Mouse (Mus musculus) brain, embryonic 18.5 days (tissue): ENCODE data around the gene Nsd1.
"Not testable (repeated sequence)": the region's sequence is repeated elsewhere in the genome, so short reads cannot be mapped to it uniquely, and the experiment has no call there.

Source experiments
- DNase-seq: peaks from one replicate; pipeline ENCODE4 v3.0.0-alpha.2; 2012; ENCODE audit warnings: low read depth, low spot score

The Nsd1 gene

GRCm38 (mm10) chr13:55190121-55190868 is 19.3 kb upstream of the Nsd1 start:
- DNase-seq, result peak; percentile 91

DNA sequence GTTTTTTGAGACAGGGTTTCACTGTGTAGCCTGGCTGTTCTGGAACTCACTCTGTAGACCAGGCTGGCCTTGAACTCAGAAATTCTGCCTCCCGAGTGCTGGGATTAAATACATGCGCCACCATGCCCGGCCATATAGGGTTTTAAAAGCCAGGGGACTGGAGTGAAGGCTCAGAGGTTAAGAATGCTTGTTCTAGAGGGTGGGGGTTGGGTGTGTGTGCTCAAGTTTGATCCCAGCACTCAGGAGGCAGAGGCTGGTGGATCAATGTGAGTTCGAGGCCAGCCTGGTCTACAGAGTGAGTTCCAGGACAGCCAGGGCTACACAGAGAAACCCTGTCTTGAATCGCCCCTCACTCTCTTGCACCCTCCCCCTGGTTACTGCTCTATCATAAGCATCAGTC is 18.0 kb upstream of the Nsd1 start:
- no peak for DNase-seq

DNA sequence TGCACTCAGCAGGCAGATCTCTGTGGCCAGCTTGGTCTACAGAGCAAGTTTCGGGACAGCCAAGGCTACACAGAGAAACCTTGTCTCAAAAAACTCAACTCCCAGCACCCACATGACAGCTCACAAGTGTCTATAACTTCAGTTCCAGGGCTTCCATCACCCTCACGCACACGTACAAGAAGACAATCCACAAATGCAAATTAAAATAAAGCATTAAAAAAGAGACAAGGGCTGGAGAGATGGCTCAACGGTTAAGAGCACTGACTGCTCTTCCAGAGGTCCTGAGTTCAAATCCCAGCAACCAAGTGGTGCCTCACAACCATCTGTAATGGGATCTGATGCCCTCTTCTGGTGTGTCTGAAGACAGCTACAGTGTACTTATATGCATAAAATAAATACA is 6.8 kb upstream of the Nsd1 start:
- not testable (repeated sequence) for DNase-seq

- no peak for DNase-seq
Measured at GRCm38 (mm10) chr13:55203740-55204139, 5.8 kb upstream of the Nsd1 start.

DNA sequence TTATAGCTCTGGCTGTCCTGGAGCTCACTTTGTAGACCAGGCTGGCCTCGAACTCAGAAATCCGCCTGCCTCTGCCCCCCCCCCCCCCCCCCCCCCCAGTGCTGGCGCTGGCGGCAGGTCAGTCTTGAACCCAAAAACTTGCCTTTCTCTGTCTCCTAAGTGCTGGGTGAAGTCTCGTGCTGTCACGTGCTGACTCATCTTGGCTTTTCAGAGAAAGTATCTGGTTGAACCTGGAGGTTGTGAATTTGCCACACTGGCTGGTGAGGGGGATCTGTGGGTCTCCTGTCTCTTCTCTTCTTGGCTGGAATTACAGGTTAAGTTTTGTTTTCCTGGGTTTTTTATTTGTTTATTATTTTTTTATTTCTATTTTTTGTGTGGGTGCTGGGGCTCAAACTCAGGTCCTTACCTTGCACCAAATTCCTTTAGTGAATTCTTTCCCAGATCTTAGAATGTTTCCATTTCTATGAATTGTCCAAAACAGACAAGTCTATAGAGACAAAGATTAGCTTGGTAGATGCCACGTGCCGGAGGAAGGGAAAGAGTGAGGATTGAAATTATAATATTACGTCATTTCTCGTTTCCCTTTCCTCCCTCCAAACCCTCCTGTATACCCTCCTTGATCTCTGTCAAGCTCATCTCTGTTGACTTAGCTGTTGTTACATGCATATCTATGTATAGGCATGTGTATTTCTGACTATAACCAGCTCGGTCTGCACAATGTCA is 4.8 kb upstream of the Nsd1 start:
- DNase-seq, result no peak

DNA sequence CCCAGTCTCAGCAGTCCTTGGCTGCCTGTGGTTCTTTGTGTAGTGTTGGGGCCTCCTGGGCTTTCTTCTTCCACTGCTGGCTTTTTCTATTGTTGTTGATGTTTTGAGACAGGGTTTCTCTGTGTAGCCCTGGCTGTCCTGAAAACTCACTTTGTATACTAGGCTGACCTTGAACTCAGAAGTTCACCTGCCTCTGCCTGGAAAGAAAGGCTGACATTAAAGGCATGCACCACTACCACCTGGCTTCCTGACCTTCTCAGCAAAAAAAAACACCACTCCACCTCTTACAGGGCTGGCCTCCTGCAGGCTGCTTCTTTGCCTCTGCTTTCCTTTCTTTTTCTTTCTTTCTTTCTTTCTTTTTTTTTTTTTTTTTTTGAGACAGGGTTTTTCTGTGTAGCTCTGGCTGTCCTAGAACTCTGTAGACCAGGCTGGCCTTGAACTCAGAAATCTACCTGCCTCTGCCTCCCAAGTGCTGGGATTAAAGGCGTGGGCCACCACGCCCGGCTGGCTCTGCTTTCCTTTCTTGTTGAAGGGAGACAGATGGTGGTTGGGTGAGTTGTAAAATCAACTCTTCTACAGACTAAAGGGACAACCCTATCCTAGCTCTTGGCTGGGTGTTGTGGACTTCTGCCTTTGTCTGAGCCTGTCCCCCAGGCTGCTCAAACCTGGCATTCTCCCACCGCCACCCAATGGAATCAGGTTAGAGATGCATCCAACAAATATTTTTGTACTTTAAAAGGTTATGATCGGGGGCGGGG is 4.0 kb upstream of the Nsd1 start:
- DNase-seq, result no peak

GRCm38 (mm10) chr13:55208837-55209648 is 539 bp upstream of the Nsd1 start:
- DNase-seq, result no peak

GRCm38 (mm10) chr13:55210193-55210970 is 800 bp downstream of the Nsd1 start:
- DNase-seq, result peak; percentile 8

DNA sequence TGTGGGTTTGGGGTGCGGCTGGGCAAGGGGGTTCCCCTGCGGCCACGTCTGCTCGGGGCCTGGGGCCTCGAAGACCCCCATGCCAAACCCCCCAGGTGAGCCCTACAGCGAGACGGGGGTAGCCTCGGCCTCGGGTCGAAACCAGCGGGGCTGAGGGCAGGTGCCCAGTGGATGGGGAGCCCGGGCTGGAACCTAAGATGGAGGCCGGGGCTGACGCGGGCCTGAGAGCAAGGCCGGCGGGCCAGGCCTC is 1.3 kb downstream of the Nsd1 start:
- DNase-seq, result no peak

DNA sequence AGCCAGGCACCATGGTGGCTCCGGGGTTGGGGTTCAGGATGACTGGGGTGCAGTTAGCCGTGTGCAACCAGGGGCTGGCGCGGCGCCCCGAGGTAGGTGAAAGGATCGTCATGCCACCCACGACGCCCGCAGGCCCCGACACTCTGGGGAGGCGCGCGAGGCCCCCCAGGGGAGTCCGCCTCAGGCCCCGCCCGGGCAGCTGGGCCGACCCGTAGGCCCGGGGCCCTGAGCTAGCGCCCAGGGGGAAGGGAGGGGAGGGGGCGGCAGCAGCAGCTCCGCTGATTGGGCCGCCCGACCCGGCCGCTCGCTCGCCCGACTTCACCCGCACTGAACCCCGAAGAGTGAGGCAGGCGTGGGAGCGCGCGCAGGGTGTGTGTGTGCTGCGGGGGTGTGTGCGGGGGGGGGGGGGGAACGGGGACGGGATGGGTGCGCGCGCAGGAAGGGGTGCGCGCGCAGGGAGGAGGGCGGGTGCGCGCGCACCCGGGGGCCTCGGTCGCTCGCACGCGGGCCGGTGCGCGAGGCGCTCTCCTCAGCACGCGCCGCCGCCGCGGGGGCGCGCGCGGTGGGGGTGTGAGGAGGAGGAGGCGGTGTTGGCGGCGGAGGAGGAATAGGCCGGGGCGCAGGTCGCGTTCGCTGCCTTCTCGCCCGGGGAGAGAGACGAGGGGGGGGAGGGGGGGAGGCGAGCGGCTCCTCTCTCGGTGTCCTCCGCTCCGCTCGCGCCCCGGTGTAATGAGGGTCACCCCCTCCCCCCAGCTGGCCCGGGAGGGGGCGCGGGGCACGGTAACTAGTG is 1.8 kb downstream of the Nsd1 start:
- peak; percentile 78 for DNase-seq

DNA sequence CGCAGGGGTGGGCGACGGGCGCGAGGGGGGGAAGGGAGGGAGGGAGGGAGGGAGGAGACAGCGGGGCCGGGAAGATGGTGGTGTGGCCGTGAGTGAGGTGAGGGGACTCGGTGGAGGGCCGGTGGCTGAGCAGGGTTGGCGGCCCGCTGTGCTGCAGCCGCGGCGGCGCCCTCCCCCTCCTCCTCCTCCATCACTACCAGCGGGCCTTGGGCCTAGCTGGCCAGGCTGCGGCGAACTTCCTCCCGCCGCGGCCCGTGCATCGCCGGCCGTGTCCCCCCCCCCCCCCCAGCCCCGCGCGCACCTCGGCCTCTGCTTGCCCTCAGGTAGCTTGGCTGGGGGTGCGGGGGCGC is 2.4 kb downstream of the Nsd1 start:
- DNase-seq, result no peak

DNA sequence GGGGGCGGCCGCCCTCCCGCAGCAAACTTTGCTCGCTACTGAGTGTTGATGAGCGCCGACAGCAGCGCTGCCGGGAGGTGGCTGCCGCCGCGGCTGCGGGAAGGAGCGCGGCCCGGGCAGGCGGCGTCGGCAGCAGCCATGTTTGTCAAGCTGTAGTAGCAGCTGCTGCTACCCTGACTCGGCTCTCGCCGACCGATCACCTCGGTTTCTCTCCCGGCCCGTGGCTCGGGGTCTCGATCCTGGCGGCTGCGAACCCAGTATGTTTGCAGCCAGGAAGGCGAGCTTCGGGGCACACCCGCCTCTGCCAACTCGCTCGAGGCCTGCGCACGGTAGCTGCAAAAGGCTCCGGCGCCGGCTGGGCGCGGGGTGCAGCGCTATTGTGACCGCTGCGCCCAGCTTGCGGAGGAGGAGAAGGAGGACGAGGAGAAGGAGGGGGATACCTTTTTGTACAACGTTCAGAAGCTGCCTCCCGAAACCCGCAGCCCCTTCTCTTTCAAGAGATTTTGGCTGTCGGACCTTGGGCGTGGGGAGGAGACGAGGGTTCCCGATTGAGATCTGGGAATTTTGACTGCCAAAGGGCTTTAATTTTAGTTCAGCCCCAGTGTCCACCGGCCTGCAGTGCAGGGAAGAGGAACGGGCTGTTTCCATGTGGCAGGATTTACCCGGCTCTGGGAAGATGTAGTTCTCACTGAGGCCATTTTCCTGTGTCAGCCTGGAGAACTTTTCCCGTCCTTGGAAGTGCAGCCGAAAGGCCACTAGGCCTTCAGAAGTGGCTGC is 3.0 kb downstream of the Nsd1 start:
- DNase-seq, result peak; percentile 18

DNA sequence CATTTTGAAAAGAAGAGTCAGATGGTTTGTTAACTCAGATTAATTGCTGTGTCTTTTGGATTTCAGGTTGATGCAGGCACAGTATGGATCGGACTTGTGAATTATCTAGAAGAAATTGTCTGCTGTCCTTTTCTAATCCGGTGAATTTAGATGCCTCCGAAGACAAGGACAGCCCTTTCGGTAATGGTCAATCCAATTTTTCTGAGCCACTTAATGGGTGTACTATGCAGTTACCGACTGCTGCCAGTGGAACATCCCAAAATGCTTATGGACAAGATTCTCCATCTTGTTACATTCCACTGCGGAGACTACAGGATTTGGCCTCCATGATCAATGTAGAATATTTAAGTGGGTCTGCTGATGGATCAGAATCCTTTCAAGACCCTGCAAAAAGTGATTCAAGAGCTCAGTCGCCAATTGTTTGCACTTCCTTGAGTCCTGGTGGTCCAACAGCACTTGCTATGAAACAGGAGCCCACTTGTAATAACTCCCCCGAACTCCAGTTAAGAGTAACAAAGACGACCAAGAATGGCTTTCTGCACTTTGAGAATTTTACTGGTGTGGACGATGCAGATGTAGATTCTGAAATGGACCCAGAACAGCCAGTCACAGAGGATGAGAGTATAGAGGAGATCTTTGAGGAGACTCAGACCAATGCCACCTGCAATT is 3.7 kb downstream of the Nsd1 start:
- DNase-seq, result no peak

GRCm38 (mm10) chr13:55224364-55224763 is 14.8 kb downstream of the Nsd1 start:
- DNase-seq, result no peak

DNA sequence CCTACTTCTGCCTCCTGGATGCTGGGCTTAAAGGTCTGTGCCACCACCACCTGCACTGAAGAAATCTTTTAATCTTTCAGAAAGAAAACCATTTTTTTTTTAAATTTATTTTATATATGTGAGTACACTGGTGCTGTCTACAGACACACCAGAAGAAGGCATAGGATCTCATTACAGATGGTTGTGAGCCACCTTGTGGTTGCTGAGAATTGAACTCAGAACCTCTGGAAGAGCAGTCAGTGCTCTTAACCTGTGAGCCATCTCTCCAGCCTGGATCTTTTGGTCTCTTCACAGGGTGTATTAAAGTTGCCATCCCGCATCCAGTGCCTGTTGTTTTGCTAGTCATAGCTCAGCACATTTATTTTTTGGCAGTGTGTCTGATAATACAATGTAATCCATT is 21.1 kb downstream of the Nsd1 start:
- no peak for DNase-seq

DNA sequence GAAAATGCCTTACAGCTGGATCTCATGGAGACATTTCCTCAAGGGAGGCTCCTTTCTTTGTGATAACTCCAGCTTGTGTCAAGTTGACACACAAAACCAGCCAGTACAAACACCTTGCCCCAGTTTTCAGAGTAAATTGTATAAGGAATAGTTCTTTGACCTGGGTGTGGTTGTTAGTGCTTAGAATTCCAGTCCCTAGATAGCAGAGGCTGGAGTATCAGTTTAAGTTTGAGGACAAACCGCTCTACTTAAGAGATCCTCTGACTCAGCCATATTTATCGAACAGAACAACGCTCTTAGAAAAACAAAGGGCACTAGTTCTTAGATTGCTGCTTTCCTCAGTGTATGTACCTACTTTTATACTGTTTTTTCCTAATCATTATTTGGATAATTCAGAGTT is 33.6 kb downstream of the Nsd1 start:
- DNase-seq, result no peak

DNA sequence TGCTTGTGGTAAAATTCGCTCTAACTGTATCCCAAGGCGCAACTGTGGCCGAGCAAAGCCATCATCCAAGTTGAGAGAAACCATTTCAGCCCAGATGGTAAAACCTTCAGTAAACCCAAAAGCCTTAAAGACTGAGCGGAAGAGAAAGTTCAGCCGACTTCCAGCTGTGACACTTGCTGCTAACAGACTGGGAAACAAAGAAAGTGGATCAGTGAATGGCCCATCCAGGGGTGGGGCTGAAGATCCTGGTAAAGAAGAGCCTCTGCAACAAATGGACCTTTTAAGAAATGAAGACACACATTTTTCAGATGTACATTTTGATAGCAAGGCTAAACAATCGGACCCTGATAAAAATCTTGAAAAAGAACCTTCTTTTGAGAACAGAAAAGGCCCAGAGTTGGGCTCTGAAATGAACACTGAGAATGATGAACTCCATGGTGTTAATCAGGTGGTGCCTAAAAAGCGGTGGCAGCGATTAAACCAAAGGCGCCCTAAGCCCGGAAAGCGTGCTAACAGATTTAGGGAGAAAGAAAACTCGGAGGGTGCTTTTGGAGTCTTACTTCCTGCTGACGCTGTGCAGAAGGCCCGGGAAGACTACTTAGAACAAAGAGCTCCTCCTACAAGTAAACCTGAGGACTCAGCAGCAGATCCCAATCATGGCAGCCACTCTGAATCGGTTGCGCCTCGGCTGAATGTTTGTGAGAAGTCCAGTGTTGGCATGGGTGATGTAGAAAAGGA is 37.9 kb downstream of the Nsd1 start:
- DNase-seq, result no peak

- DNase-seq, result no peak
Measured at GRCm38 (mm10) chr13:55249246-55249645, 39.7 kb downstream of the Nsd1 start.
